Mouse (Mus musculus) myocyte (in vitro differentiated cells): Measurements from ENCODE around the gene Gm4969. TPM values are rescaled to one million over a fixed set of nuclear protein-coding genes. Genes with fewer than 3 reads are reported as not detected.

Source experiments
- H3K27me3 ChIP-seq: one replicate; pipeline ENCODE4 v1.6.1; 2011; ENCODE audit not compliant: control insufficient read depth, insufficient read depth, insufficient read length
- H3K36me3 ChIP-seq: one replicate; pipeline ENCODE4 v1.6.1; 2011; ENCODE audit not compliant: control insufficient read depth, insufficient read depth
- H3K4me2 ChIP-seq: one replicate; pipeline ENCODE4 v1.6.1; 2011; ENCODE audit warnings: low read depth, control low read depth
- H3K4me3 ChIP-seq: one replicate; pipeline ENCODE4 v1.5.1; 2011; ENCODE audit warnings: mild to moderate bottlenecking, control low read depth, moderate library complexity
- H3K79me2 ChIP-seq: one replicate; pipeline ENCODE4 v1.6.1; 2011; ENCODE audit not compliant: control insufficient read depth, insufficient read depth
- H3ac ChIP-seq: one replicate; pipeline ENCODE4 v1.6.1; 2011; ENCODE audit not compliant: control insufficient read depth, insufficient read length
- CEBPB ChIP-seq: IDR thresholded peaks from 2 replicates; pipeline ENCODE4 v1.6.1; 2011; ENCODE audit warnings: mild to moderate bottlenecking, moderate library complexity; ENCODE audit not compliant: poor library complexity, insufficient read depth, severe bottlenecking
- E2F4 ChIP-seq: IDR thresholded peaks from one replicate; pipeline ENCODE4 v1.6.1; 2011; ENCODE audit warnings: mild to moderate bottlenecking, control low read depth, moderate library complexity; ENCODE audit not compliant: insufficient read depth
- MAX ChIP-seq: IDR thresholded peaks from one replicate; pipeline ENCODE4 v1.6.1; 2011; ENCODE audit warnings: low read depth, mild to moderate bottlenecking, control low read depth
- MYOD1 ChIP-seq, 3 experiments: IDR thresholded peaks; one replicate each; pipeline ENCODE4 v1.6.1; 2011; ENCODE audit warnings: control low read depth in 2 of 3, low read depth in 2 of 3, mild to moderate bottlenecking in 2 of 3, moderate library complexity in 1 of 3; ENCODE audit not compliant: insufficient read length in 2 of 3, control insufficient read depth in 1 of 3
- MYOG ChIP-seq, 3 experiments: IDR thresholded peaks; one replicate each; pipeline ENCODE4 v1.6.1; 2011; ENCODE audit warnings: control low read depth in 2 of 3, low read depth in 2 of 3, mild to moderate bottlenecking in 2 of 3; ENCODE audit not compliant: insufficient read length in 2 of 3, control insufficient read depth in 1 of 3, insufficient read depth in 1 of 3
- POLR2A ChIP-seq: IDR thresholded peaks from one replicate; pipeline ENCODE4 v1.6.1; 2011; ENCODE audit warnings: low read depth, mild to moderate bottlenecking, control low read depth, moderate library complexity; ENCODE audit not compliant: insufficient read length
- POLR2AphosphoS2 ChIP-seq: IDR thresholded peaks from one replicate; pipeline ENCODE4 v1.6.1; 2011; ENCODE audit warnings: low read depth, control low read depth; ENCODE audit not compliant: insufficient read length
- REST ChIP-seq: IDR thresholded peaks from one replicate; pipeline ENCODE4 v1.6.1; 2011; ENCODE audit warnings: mild to moderate bottlenecking, control low read depth, moderate library complexity; ENCODE audit not compliant: insufficient read depth, insufficient read length
- SRF ChIP-seq: IDR thresholded peaks from one replicate; pipeline ENCODE4 v1.6.1; 2011; ENCODE audit warnings: low read depth; ENCODE audit not compliant: control insufficient read depth, insufficient read length
- TCF12 ChIP-seq: IDR thresholded peaks from one replicate; pipeline ENCODE4 v1.6.1; 2011; ENCODE audit warnings: mild to moderate bottlenecking, control low read depth; ENCODE audit not compliant: poor library complexity, insufficient read depth, severe bottlenecking
- TCF3 ChIP-seq: IDR thresholded peaks from one replicate; pipeline ENCODE4 v1.6.1; 2011; ENCODE audit warnings: low read depth, control low read depth; ENCODE audit not compliant: insufficient read length
- USF1 ChIP-seq: IDR thresholded peaks from one replicate; pipeline ENCODE4 v1.6.1; 2011; ENCODE audit warnings: low read depth, mild to moderate bottlenecking, control low read depth, moderate library complexity
- polyA plus RNA-seq: library from polyadenylated mRNA; unstranded; fragments of >200 nt; fragmentation: generic; extraction: Trizol; gene quantifications from one replicate; pipeline ENCODE4 v1.2.1, GENCODE M21; 2012; ENCODE audit warnings: missing spikeins

The Gm4969 gene
- polyA plus RNA-seq, 1 experiment, result not detected

GRCm38 (mm10) chr7:19088813-19089212 is 29.4 kb downstream of the Gm4969 start:
- no peak overlapping the region for H3K4me2 ChIP-seq
- H3K4me3 ChIP-seq, result no peak overlapping the region
- H3K79me2 ChIP-seq, result no peaks in the 10 kb centered on the region
- peak; percentile 10 for TF ChIP-seq POLR2AphosphoS2
- no peak for TF ChIP-seq POLR2A
- no peak for TF ChIP-seq MYOG (IDR thresholded peaks at IDR 0.05; ENCODE audit: control insufficient read depth in 1 of 3, insufficient read depth in 1 of 3, insufficient read length in 2 of 3, low read depth in 2 of 3)
- no peak for TF ChIP-seq TCF12
- no peak for TF ChIP-seq E2F4
- no peaks in the 10 kb centered on the region for H3K27me3 ChIP-seq
- no peak overlapping the region for H3ac ChIP-seq
- H3K36me3 ChIP-seq, result peaks cover 18% of the 10 kb centered on the region

- Histone ChIP-seq H3ac (no peak overlapping the region), H3K4me3 (peak overlapping the region; percentile 74), H3K36me3 (peaks cover 18% of the 10 kb centered on the region), H3K4me2 (no peak overlapping the region), H3K79me2 (peaks cover 1% of the 10 kb centered on the region), H3K27me3 (no peaks in the 10 kb centered on the region)
- TF ChIP-seq MYOG (IDR thresholded peaks at IDR 0.05; ENCODE audit: control insufficient read depth in 1 of 3, insufficient read depth in 1 of 3, insufficient read length in 2 of 3, low read depth in 2 of 3) (no peak), TCF12 (no peak), USF1 (no peak), CEBPB (no peak), POLR2AphosphoS2 (no peak), POLR2A (no peak), E2F4 (no peak)
These were observed 31.4 kb downstream of the Gm4969 start for GRCm38 (mm10) chr7:19086760-19087159.

DNA sequence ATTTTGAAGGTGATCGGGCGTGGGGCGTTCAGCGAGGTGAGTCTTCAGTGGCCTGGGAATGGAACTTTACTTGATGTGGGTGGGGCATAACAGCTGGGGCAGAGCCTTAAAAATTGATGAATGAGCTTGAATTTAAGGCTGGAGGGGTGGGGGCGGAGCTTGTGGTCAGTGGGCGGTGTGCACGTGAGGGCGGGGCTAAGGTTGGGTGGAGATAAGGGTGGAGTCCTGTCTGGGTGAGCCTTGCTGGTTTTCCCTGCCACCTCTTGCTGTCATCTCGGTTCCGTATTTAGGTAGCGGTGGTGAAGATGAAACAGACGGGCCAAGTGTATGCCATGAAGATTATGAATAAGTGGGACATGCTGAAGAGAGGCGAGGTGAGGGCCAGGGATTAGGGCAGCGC is 32.1 kb downstream of the Gm4969 start:
- no peaks in the 10 kb centered on the region for H3K27me3 ChIP-seq
- TF ChIP-seq E2F4, result no peak
- no peak for TF ChIP-seq TCF3
- no peak for TF ChIP-seq MAX
- no peak for TF ChIP-seq TCF12
- TF ChIP-seq REST, result no peak
- peak in 2 of 3 experiments; percentile 11 to 24 for TF ChIP-seq MYOD1 (IDR thresholded peaks at IDR 0.05; ENCODE audit: control insufficient read depth in 1 of 3, insufficient read length in 2 of 3, low read depth in 2 of 3)
- no peak for TF ChIP-seq SRF
- TF ChIP-seq POLR2A, result no peak
- TF ChIP-seq POLR2AphosphoS2, result peak; percentile 74
- peak in 2 of 3 experiments; percentile 16 to 47 for TF ChIP-seq MYOG (IDR thresholded peaks at IDR 0.05; ENCODE audit: control insufficient read depth in 1 of 3, insufficient read depth in 1 of 3, insufficient read length in 2 of 3, low read depth in 2 of 3)
- TF ChIP-seq USF1, result peak; percentile 62
- TF ChIP-seq CEBPB, result no peak
- H3K79me2 ChIP-seq, result peaks cover 8% of the 10 kb centered on the region
- peak overlapping the region; percentile 99 for H3K4me2 ChIP-seq
- H3K4me3 ChIP-seq, result peak overlapping the region; percentile 74
- peaks cover 18% of the 10 kb centered on the region for H3K36me3 ChIP-seq
- peak overlapping the region; percentile 15 for H3ac ChIP-seq

DNA sequence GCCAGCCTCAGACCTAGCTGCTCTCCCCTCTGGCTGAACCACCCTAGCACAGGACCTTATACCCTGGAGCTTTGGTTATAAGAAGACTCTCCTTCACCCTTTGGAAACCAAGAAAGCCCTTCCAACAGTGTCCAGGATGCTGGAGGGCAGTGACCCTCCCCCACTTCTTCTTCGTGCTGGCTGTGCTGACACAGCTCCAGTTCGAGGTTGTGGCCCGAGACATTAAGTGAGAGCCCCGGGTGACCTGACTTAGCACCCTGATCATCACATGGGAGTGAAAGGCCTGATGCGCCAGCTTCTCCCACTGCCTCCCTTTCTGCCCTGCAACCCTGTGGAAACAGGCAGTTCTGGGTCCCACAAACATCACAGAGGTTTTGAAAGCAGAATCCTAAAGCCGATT is 32.7 kb downstream of the Gm4969 start:
- TF ChIP-seq CEBPB, result no peak
- TF ChIP-seq POLR2A, result peak; percentile 48
- Histone ChIP-seq H3ac (peak overlapping the region; percentile 15), H3K36me3 (peaks cover 18% of the 10 kb centered on the region), H3K79me2 (peaks cover 10% of the 10 kb centered on the region), H3K4me2 (peak overlapping the region; percentile 99), H3K27me3 (no peaks in the 10 kb centered on the region), H3K4me3 (peak overlapping the region; percentile 74)

DNA sequence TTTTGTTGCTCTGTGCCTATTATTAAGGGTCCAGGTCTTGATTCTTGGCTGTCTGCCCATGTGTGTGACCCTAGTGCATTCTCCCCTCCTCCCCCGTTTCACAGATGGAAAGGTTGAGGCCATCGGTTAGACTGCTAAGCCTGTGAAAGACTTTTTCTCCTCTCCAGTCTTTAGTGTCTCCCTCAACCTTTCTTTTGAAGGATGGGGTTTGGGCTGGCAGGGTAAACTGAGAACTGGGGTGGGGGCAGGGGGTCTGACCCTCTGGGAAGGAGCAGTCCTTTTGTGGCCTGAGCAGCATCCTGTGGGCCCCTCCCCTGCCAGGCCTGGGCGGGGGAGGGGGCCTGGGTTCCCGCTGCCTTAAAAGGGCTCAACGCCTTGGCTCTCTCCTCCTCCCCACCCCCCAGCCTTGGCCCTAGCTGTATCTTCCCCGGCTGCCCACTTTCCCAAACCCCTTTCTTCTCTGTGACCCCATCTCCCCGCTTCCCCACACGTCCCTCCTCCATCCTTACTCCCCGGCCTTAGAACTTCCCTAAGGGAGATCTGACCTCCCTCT is 33.2 kb downstream of the Gm4969 start:
- Histone ChIP-seq H3K36me3 (peaks cover 13% of the 10 kb centered on the region), H3K79me2 (peaks cover 10% of the 10 kb centered on the region), H3K4me3 (peak overlapping the region; percentile 74), H3K27me3 (no peaks in the 10 kb centered on the region), H3K4me2 (peak overlapping the region; percentile 99), H3ac (peak overlapping the region; percentile 15)
- peak; percentile 63 for TF ChIP-seq POLR2AphosphoS2
- peak; percentile 69 for TF ChIP-seq SRF
- no peak for TF ChIP-seq MAX
